ENCODE assay signal across 8 mouse cellular contexts in the genomic region with DNA sequence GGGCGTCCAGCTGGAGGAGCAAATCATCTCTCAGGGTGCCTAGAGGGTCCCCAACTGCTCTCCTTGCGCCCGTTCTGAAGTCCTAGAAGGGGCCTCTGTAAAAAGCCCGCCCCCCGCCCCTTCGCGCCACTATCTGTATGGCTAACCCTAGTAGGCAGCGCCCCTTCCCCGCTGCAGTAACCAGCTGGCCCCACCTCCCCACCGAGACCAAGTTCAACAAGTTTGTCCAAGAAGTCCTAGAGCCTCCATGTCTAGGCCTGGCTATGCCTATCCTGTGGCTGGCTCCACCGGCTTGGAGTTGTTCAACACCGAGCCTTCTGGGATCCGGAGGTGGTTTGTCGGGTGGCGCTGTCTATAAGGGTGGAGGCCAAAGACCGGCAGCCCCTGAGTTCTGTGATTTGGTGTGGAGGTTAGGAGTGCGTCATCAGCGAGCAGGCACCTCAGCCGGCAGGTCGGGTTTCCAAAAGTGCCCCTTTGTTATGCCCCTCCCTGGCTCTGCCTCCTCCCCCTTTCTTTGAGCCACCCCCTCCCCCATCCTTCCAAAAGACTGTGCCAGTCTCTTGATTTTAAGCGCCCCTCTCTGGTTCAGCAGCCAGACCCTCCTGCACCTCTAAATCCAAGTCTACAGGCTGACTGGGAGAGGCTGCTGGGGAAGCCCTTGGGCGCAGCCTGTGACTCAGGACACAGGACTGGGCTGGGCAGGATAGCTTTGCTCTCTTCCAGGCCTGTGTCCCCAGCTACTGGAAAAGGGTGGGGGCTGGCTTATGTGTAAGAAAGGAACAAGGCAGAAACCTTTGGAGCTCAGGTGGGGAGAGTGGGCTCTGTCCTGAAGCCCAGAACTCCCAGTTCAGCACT. TPM values are rescaled to one million over a fixed set of nuclear protein-coding genes. Genes with fewer than 3 reads are reported as not detected.
DNase-seq lines count a peak whose midpoint lies in the region; ATAC-seq and TF ChIP-seq lines count a peak whose summit lies in the region.

No protein-coding gene starts in this region.

- DNase-seq in ovary, postnatal 36 days (ENCODE audit: low spot score), result peak; percentile 50
- DNase-seq in ovary, adult 18-20 months (ENCODE audit: low spot score), result no peak
- peak; percentile 84 for DNase-seq in adipocyte (ENCODE audit: low spot score)
- peak; percentile 68 for DNase-seq in hindbrain, postnatal 0 days (ENCODE audit: low spot score)
- no peak for DNase-seq in liver, embryonic 13.5 days

- peak overlapping the region; percentile 69 for H3K4me3 ChIP-seq in embryonic fibroblast, embryonic 13.5 days (ENCODE audit: insufficient read depth, low read length)
- peak overlapping the region; percentile 54 for H3K4me3 ChIP-seq in hindbrain, postnatal 0 days (ENCODE audit: low read length)
- peak overlapping the region; percentile 50 for H3K4me3 ChIP-seq in liver, embryonic 13.5 days (replicated peaks)
- H3K4me3 ChIP-seq in small intestine, adult 2 months (ENCODE audit: low read depth, low read length), result peak overlapping the region; percentile 73

- no peaks in the 10 kb centered on the region for H3K36me3 ChIP-seq in hindbrain, postnatal 0 days (ENCODE audit: insufficient read depth, low read length)
- 0 out of 2 replicates have a peak, but pooled peaks cover 5% of the 10 kb centered on the region for H3K36me3 ChIP-seq in liver, embryonic 13.5 days
- no peaks in the 10 kb centered on the region for H3K36me3 ChIP-seq in small intestine, adult 2 months (ENCODE audit: control insufficient read depth, insufficient read depth, low read length)

- peak overlapping the region; percentile 94 for H3K4me2 ChIP-seq in hindbrain, postnatal 0 days (ENCODE audit: low read depth, low read length)
- peak overlapping the region; percentile 56 for H3K4me2 ChIP-seq in liver, embryonic 13.5 days

- 2% methylated on average over 22 of the region's 22 CpGs for WGBS in hindbrain, postnatal 0 days
- WGBS in liver, embryonic 13.5 days (ENCODE audit: insufficient replicate concordance), result 7% methylated on average over 22 of the region's 22 CpGs
- WGBS in small intestine, adult 2 months, result 7% methylated on average over 21 of the region's 22 CpGs

- peak overlapping the region; percentile 53 for H3K9ac ChIP-seq in hindbrain, postnatal 0 days (replicated peaks; ENCODE audit: low read length)
- H3K9ac ChIP-seq in liver, embryonic 13.5 days, result peak overlapping the region; percentile 37

- no peak for TF ChIP-seq CTCF in embryonic fibroblast, embryonic 13.5 days (IDR thresholded peaks at IDR 0.05; ENCODE audit: borderline replicate concordance, insufficient read depth, low read length)
- TF ChIP-seq CTCF in hindbrain, postnatal 0 days (IDR thresholded peaks at IDR 0.05; ENCODE audit: low read depth), result no peak
- TF ChIP-seq CTCF in small intestine, adult 2 months (IDR thresholded peaks at IDR 0.05; ENCODE audit: extremely low read depth, insufficient read length, insufficient replicate concordance, low read depth, low read length), result no peak

- peak; percentile 83 for ATAC-seq in hindbrain, postnatal 0 days
- ATAC-seq in liver, embryonic 13.5 days (ENCODE audit: low read depth), result peak; percentile 49
- ATAC-seq in activated CD4-positive, CD25-positive, alpha-beta regulatory T cell, adult 4 months, result no peak

- H3K27me3 ChIP-seq in hindbrain, postnatal 0 days (ENCODE audit: insufficient read depth, low read length), result peaks cover 4% of the 10 kb centered on the region; the same call in 1 of the 2 replicates
- peaks cover 80% of the 10 kb centered on the region for H3K27me3 ChIP-seq in liver, embryonic 13.5 days
- H3K27me3 ChIP-seq in small intestine, adult 2 months (ENCODE audit: control insufficient read depth, insufficient read depth, low read length), result peaks cover 21% of the 10 kb centered on the region

- H3K4me1 ChIP-seq in embryonic fibroblast, embryonic 13.5 days (ENCODE audit: control insufficient read depth, insufficient read depth, low read length), result no peaks in the 10 kb centered on the region; the same call in 1 of the 2 replicates
- H3K4me1 ChIP-seq in hindbrain, postnatal 0 days (ENCODE audit: insufficient read depth, low read length), result peaks cover 6% of the 10 kb centered on the region
- peaks cover 21% of the 10 kb centered on the region for H3K4me1 ChIP-seq in liver, embryonic 13.5 days (replicated peaks)
- H3K4me1 ChIP-seq in small intestine, adult 2 months (ENCODE audit: control insufficient read depth, insufficient read depth, insufficient read length, low read length), result peaks cover 9% of the 10 kb centered on the region; the same call in 1 of the 2 replicates

- H3K9me3 ChIP-seq in hindbrain, postnatal 0 days (ENCODE audit: low read length), result no peaks in the 10 kb centered on the region
- H3K9me3 ChIP-seq in liver, embryonic 13.5 days (replicated peaks), result no peaks in the 10 kb centered on the region

- TF ChIP-seq POLR2A in embryonic fibroblast, embryonic 13.5 days (IDR thresholded peaks at IDR 0.05; ENCODE audit: low read depth, low read length), result peak; percentile 44
- no peak for TF ChIP-seq POLR2A in small intestine, adult 2 months (IDR thresholded peaks at IDR 0.05; ENCODE audit: low read depth, low read length)

- no peak overlapping the region for H3K27ac ChIP-seq in embryonic fibroblast, embryonic 13.5 days (ENCODE audit: insufficient read depth, low read length)
- H3K27ac ChIP-seq in hindbrain, postnatal 0 days, result peak overlapping the region; percentile 76
- peak overlapping the region; percentile 16; the same call in 1 of the 2 replicates for H3K27ac ChIP-seq in liver, embryonic 13.5 days
- H3K27ac ChIP-seq in small intestine, adult 2 months (ENCODE audit: insufficient read depth, low read depth, low read length), result no peak overlapping the region

RNA-seq across cellular contexts. Expression of a gene that starts 1.6 kb away (rescaled TPM):
- polyA plus RNA-seq in embryonic fibroblast, embryonic 13.5 days (2011; ENCODE audit: insufficient read length, low read depth, missing spikeins), result 22.0 and 25.5 TPM in 2 replicates
- total RNA-seq in hindbrain, postnatal 0 days (2014; rRNA removed), result 16.3 and 25.7 TPM in 2 replicates
- polyA plus RNA-seq in hindbrain, postnatal 0 days (2015; fragmentation: Nextera tagmentation; extraction: Ambion mirVana), result 26.0 and 26.1 TPM in 2 replicates
- polyA plus RNA-seq in liver, embryonic 13.5 days (2015; fragmentation: Nextera tagmentation; extraction: Ambion mirVana), result 10.5 and 11.5 TPM in 2 replicates
- 3.4 and 6.6 TPM in 2 replicates for polyA plus RNA-seq in small intestine, adult 2 months (2012; rRNA removed)
- polyA plus RNA-seq in activated CD4-positive, CD25-positive, alpha-beta regulatory T cell, adult 4 months (2017; shearing (Covaris generic)), result 1 to 10 TPM in 1 of 2 experiments, under 1 TPM in 1; 0.61 to 1.0 TPM

RNA-seq across cellular contexts. Expression of a gene that starts 7.4 kb away (rescaled TPM):
- polyA plus RNA-seq in embryonic fibroblast, embryonic 13.5 days (2011; ENCODE audit: insufficient read length, low read depth, missing spikeins), result 50.4 and 67.0 TPM in 2 replicates
- total RNA-seq in hindbrain, postnatal 0 days (2014; rRNA removed), result 41.8 and 54.4 TPM in 2 replicates
- polyA plus RNA-seq in hindbrain, postnatal 0 days (2015; fragmentation: Nextera tagmentation; extraction: Ambion mirVana), result 53.8 and 54.1 TPM in 2 replicates
- 64.1 and 70.4 TPM in 2 replicates for polyA plus RNA-seq in liver, embryonic 13.5 days (2015; fragmentation: Nextera tagmentation; extraction: Ambion mirVana)
- polyA plus RNA-seq in small intestine, adult 2 months (2012; rRNA removed), result 17.6 and 34.6 TPM in 2 replicates
- polyA plus RNA-seq in activated CD4-positive, CD25-positive, alpha-beta regulatory T cell, adult 4 months (2017; shearing (Covaris generic)), result 10 to 100 TPM; 73.1 to 85.9 TPM

RNA-seq across cellular contexts. Expression of a gene that starts 20.6 kb away (rescaled TPM):
- 5.6 and 8.4 TPM in 2 replicates for polyA plus RNA-seq in embryonic fibroblast, embryonic 13.5 days (2011; ENCODE audit: insufficient read length, low read depth, missing spikeins)
- total RNA-seq in hindbrain, postnatal 0 days (2014; rRNA removed), result 7.6 and 11.3 TPM in 2 replicates
- polyA plus RNA-seq in hindbrain, postnatal 0 days (2015; fragmentation: Nextera tagmentation; extraction: Ambion mirVana), result 11.5 and 12.9 TPM in 2 replicates
- polyA plus RNA-seq in liver, embryonic 13.5 days (2015; fragmentation: Nextera tagmentation; extraction: Ambion mirVana), result 5.5 and 6.0 TPM in 2 replicates
- polyA plus RNA-seq in small intestine, adult 2 months (2012; rRNA removed), result 2.1 and 3.3 TPM in 2 replicates
- polyA plus RNA-seq in activated CD4-positive, CD25-positive, alpha-beta regulatory T cell, adult 4 months (2017; shearing (Covaris generic)), result 10 to 100 TPM; 52.5 to 55.7 TPM

RNA-seq across cellular contexts. Expression of a gene that starts 54.7 kb away (rescaled TPM):
- 51.2 and 54.9 TPM in 2 replicates for polyA plus RNA-seq in embryonic fibroblast, embryonic 13.5 days (2011; ENCODE audit: insufficient read length, low read depth, missing spikeins)
- 48.5 and 151 TPM in 2 replicates for total RNA-seq in hindbrain, postnatal 0 days (2014; rRNA removed)
- polyA plus RNA-seq in hindbrain, postnatal 0 days (2015; fragmentation: Nextera tagmentation; extraction: Ambion mirVana), result 30.3 and 30.9 TPM in 2 replicates
- polyA plus RNA-seq in liver, embryonic 13.5 days (2015; fragmentation: Nextera tagmentation; extraction: Ambion mirVana), result 8.2 and 10.4 TPM in 2 replicates
- polyA plus RNA-seq in small intestine, adult 2 months (2012; rRNA removed), result 12.5 and 24.7 TPM in 2 replicates
- 10 to 100 TPM; 12.9 to 15.5 TPM for polyA plus RNA-seq in activated CD4-positive, CD25-positive, alpha-beta regulatory T cell, adult 4 months (2017; shearing (Covaris generic))

RNA-seq across cellular contexts. Expression of a gene that starts 54.7 kb away (rescaled TPM):
- 1.5 and 1.6 TPM in 2 replicates for polyA plus RNA-seq in embryonic fibroblast, embryonic 13.5 days (2011; ENCODE audit: insufficient read length, low read depth, missing spikeins)
- total RNA-seq in hindbrain, postnatal 0 days (2014; rRNA removed), result 4.4 and 4.8 TPM in 2 replicates
- 2.5 and 2.7 TPM in 2 replicates for polyA plus RNA-seq in hindbrain, postnatal 0 days (2015; fragmentation: Nextera tagmentation; extraction: Ambion mirVana)
- 14.1 and 16.5 TPM in 2 replicates for polyA plus RNA-seq in liver, embryonic 13.5 days (2015; fragmentation: Nextera tagmentation; extraction: Ambion mirVana)
- polyA plus RNA-seq in small intestine, adult 2 months (2012; rRNA removed), result 39.6 and 126 TPM in 2 replicates
- polyA plus RNA-seq in activated CD4-positive, CD25-positive, alpha-beta regulatory T cell, adult 4 months (2017; shearing (Covaris generic)), result 1 to 10 TPM; 1.4 to 1.5 TPM

Comparison
In these comparisons a context has a peak if more than half of its experiments do, and no peak if none do; other contexts are left out.
1. DNase-seq: peak in ovary, postnatal 36 days (single experiment), adipocyte (single experiment) and hindbrain, postnatal 0 days (single experiment); none in ovary, adult 18-20 months (single experiment) and liver, embryonic 13.5 days (single experiment).
2. H3K27ac ChIP-seq: peak in hindbrain, postnatal 0 days (single experiment) and liver, embryonic 13.5 days (single experiment); none in embryonic fibroblast, embryonic 13.5 days (single experiment) and small intestine, adult 2 months (single experiment).
3. Peak in every context shown above with its lines, with median percentiles within 50 percentile points of each other: H3K4me3 ChIP-seq.